Mouse (Mus musculus): ENCODE results near the gene Astl. TPM values are rescaled to one million over a fixed set of nuclear protein-coding genes. Genes with fewer than 3 reads are reported as not detected.
A peak's percentile ranks its signal among the peaks of the same experiment; 100 is the strongest.

Astl gene
- polyA plus RNA-seq, 2 experiments, result 0.04 to 0.40 TPM

DNA sequence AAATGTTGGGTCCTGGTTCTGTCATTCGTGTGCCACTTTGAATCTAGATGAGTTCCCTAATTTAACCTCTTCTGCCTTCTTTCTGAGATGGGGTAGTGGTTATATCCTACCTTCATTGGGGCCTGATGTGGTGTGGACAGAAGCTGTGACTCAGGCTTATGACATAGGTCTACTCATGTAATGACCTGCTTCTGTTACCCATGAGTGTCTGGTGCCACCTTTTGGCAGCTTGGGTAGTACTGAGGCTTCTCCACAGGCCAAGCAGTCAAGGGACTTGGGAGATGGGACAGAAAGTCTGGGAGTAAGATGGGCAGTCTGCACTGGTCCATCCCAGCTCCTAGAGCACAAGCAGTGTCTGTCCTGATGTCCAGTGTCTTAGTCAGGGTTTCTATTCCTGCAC is 7.9 kb downstream of the Astl start:
- Histone ChIP-seq H3K9me3 (ENCODE audit: control insufficient read depth, low read length) (no peaks in the 10 kb centered on the region), H3K9ac (ENCODE audit: low read depth, low read length, severe bottlenecking) (no peak overlapping the region), H3K27me3 (ENCODE audit: control insufficient read depth, insufficient read depth, low read length) (no peaks in the 10 kb centered on the region), H3K4me1 (ENCODE audit: control insufficient read depth, insufficient read depth, low read length) (no peaks in the 10 kb centered on the region), H3K27ac (replicated peaks; ENCODE audit: low read depth, low read length) (no peak overlapping the region), H3K4me3 (replicated peaks; ENCODE audit: low read length) (no peak overlapping the region), H3K36me3 (ENCODE audit: control insufficient read depth, insufficient read depth, low read length) (no peaks in the 10 kb centered on the region), H3K4me2 (replicated peaks; ENCODE audit: low read depth, low read length, severe bottlenecking) (no peak overlapping the region)
- no peak for ATAC-seq (ENCODE audit: low FRiP score, low read depth)
- 73% methylated on average over 1 of the region's 1 CpGs for WGBS
- no peak for TF ChIP-seq POLR2A (IDR thresholded peaks at IDR 0.05; ENCODE audit: borderline replicate concordance, extremely low read depth, insufficient read depth, insufficient read length)
- DNase-seq (ENCODE audit: low spot score), result no peak

DNA sequence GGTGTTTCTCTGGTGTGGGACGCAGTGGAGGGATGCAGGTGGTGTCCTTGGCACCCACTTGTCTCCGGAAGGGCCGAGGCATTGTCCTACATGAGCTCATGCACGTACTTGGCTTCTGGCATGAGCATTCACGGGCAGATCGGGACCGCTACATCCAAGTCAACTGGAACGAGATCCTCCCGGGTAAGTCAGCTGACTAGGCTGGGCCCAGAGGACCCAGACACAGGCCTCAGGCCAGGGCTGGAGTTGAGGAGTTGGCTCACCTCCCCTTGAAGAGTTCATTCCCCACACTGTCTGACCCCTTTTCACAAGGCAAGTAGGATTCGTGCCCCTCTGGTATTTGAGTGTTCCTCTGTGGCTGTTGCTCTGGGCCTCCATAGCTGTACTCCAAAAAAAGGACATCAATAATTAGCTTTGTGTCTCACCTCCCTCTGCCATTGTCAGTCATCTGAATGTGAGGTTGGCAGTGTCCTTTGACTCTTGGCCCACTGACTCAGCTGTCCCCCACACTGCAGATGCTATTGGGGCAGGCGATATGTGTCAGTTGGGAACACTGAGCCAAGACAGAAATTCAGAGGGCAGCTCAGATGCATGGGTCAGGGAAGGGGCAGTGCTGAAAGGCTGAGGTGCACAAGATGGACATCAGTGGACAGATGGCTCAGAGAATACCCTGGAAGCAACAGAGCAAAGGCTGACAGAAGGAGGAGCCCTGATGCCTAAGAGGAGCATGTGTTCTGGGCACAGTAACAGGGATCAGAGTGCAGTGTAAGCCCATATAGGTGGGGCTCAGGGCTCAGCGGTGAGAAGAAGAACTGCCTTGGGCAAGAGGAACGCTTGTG is 8.9 kb downstream of the Astl start:
- Histone ChIP-seq H3K4me3 (replicated peaks; ENCODE audit: low read length) (no peak overlapping the region), H3K27me3 (ENCODE audit: control insufficient read depth, insufficient read depth, low read length) (no peaks in the 10 kb centered on the region), H3K27ac (replicated peaks; ENCODE audit: low read depth, low read length) (no peak overlapping the region), H3K9me3 (ENCODE audit: control insufficient read depth, low read length) (no peaks in the 10 kb centered on the region), H3K9ac (ENCODE audit: low read depth, low read length, severe bottlenecking) (no peak overlapping the region), H3K36me3 (ENCODE audit: control insufficient read depth, insufficient read depth, low read length) (no peaks in the 10 kb centered on the region), H3K4me2 (replicated peaks; ENCODE audit: low read depth, low read length, severe bottlenecking) (no peak overlapping the region), H3K4me1 (ENCODE audit: control insufficient read depth, insufficient read depth, low read length) (no peaks in the 10 kb centered on the region)
- 79% methylated on average over 13 of the region's 13 CpGs for WGBS
- DNase-seq (ENCODE audit: low spot score) (no peak), ATAC-seq (ENCODE audit: low FRiP score, low read depth) (no peak)
- no peak for TF ChIP-seq POLR2A (IDR thresholded peaks at IDR 0.05; ENCODE audit: borderline replicate concordance, extremely low read depth, insufficient read depth, insufficient read length)

DNA sequence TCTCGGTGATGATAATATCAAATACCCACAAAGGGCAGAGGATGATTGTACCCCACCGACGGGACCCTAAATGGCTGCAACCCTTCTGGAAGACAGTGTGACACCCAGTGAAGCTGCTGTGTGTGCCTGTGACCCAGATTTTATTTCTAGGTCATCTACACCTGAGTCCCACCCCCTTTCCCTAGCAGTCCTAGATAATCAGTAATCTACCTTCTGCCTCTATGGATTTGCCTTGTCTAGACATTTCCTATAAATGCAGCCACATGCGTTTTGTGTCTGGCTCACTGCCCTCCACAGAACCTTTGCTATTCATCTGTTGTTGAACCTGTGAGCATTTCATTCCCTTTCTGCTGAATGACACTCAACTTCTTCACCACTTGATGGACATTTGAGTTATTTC is 15.4 kb downstream of the Astl start:
- H3K27me3 ChIP-seq (ENCODE audit: control insufficient read depth, insufficient read depth, low read length), result no peaks in the 10 kb centered on the region
- DNase-seq (ENCODE audit: low spot score), result no peak
- no peak overlapping the region for H3K9ac ChIP-seq (ENCODE audit: low read depth, low read length, severe bottlenecking)
- 80% methylated on average over 4 of the region's 4 CpGs for WGBS
- H3K4me1 ChIP-seq (ENCODE audit: control insufficient read depth, insufficient read depth, low read length), result no peaks in the 10 kb centered on the region
- no peak for ATAC-seq (ENCODE audit: low FRiP score, low read depth)
- no peak for TF ChIP-seq POLR2A (IDR thresholded peaks at IDR 0.05; ENCODE audit: borderline replicate concordance, extremely low read depth, insufficient read depth, insufficient read length)
- no peak overlapping the region for H3K4me3 ChIP-seq (replicated peaks; ENCODE audit: low read length)
- no peaks in the 10 kb centered on the region for H3K9me3 ChIP-seq (ENCODE audit: control insufficient read depth, low read length)
- no peak overlapping the region for H3K27ac ChIP-seq (replicated peaks; ENCODE audit: low read depth, low read length)
- H3K36me3 ChIP-seq (ENCODE audit: control insufficient read depth, insufficient read depth, low read length), result no peaks in the 10 kb centered on the region
- H3K4me2 ChIP-seq (replicated peaks; ENCODE audit: low read depth, low read length, severe bottlenecking), result no peak overlapping the region

GRCm38 (mm10) chr2:127362459-127363281 is 24.2 kb downstream of the Astl start, which contains the start of gene Adra2b:
Adra2b (plus strand) TSS chr2:127363208.
- Histone ChIP-seq H3K4me1 (ENCODE audit: control insufficient read depth, insufficient read depth, low read length) (peaks cover 7% of the 10 kb centered on the region; the same call in 1 of the 2 replicates), H3K27me3 (ENCODE audit: control insufficient read depth, insufficient read depth, low read length) (peaks cover 55% of the 10 kb centered on the region), H3K4me3 (replicated peaks; ENCODE audit: low read length) (peak within 1 kb of the TSS; percentile 42), H3K36me3 (ENCODE audit: control insufficient read depth, insufficient read depth, low read length) (no peaks in the 10 kb centered on the region), H3K9me3 (ENCODE audit: control insufficient read depth, low read length) (no peaks in the 10 kb centered on the region), H3K4me2 (replicated peaks; ENCODE audit: low read depth, low read length, severe bottlenecking) (peak within 1 kb of the TSS; percentile 81), H3K27ac (replicated peaks; ENCODE audit: low read depth, low read length) (no peak within 1 kb of the TSS), H3K9ac (ENCODE audit: low read depth, low read length, severe bottlenecking) (peak within 1 kb of the TSS; percentile 38)
- no peak for TF ChIP-seq POLR2A (IDR thresholded peaks at IDR 0.05; ENCODE audit: borderline replicate concordance, extremely low read depth, insufficient read depth, insufficient read length)
- WGBS, result under 1% methylated on average over 42 of the region's 49 CpGs
- DNase-seq (ENCODE audit: low spot score) (peak; percentile 77), ATAC-seq (ENCODE audit: low FRiP score, low read depth) (peak; percentile 83)

GRCm38 (mm10) chr2:127363282-127363652 is 24.8 kb downstream of the Astl start:
- Histone ChIP-seq H3K4me1 (ENCODE audit: control insufficient read depth, insufficient read depth, low read length) (peaks cover 7% of the 10 kb centered on the region; the same call in 1 of the 2 replicates), H3K4me2 (replicated peaks; ENCODE audit: low read depth, low read length, severe bottlenecking) (peak overlapping the region; percentile 81), H3K4me3 (replicated peaks; ENCODE audit: low read length) (peak overlapping the region; percentile 42), H3K9me3 (ENCODE audit: control insufficient read depth, low read length) (no peaks in the 10 kb centered on the region), H3K9ac (ENCODE audit: low read depth, low read length, severe bottlenecking) (peak overlapping the region; percentile 38), H3K27me3 (ENCODE audit: control insufficient read depth, insufficient read depth, low read length) (peaks cover 55% of the 10 kb centered on the region), H3K36me3 (ENCODE audit: control insufficient read depth, insufficient read depth, low read length) (no peaks in the 10 kb centered on the region), H3K27ac (replicated peaks; ENCODE audit: low read depth, low read length) (no peak overlapping the region)
- ATAC-seq (ENCODE audit: low FRiP score, low read depth) (0 out of 2 replicates have a peak, but pooled peaks have one; percentile 31), DNase-seq (ENCODE audit: low spot score) (no peak)
- no peak for TF ChIP-seq POLR2A (IDR thresholded peaks at IDR 0.05; ENCODE audit: borderline replicate concordance, extremely low read depth, insufficient read depth, insufficient read length)
- WGBS, result 2% methylated on average over 24 of the region's 28 CpGs

Measured in limb, embryonic 14.5 days (tissue).